Mouse (Mus musculus) induced T-regulatory cell, adult 2 months (primary cell): ENCODE results near the gene Slc25a33.

Source experiments
- DNase-seq: peaks from one replicate; pipeline ENCODE4 v3.0.0-alpha.2; 2012; ENCODE audit warnings: low read depth

Gene Slc25a33

GRCm38 (mm10) chr4:149794010-149794338, 19.9 kb upstream of the Slc25a33 start:
- no peak for DNase-seq

DNA sequence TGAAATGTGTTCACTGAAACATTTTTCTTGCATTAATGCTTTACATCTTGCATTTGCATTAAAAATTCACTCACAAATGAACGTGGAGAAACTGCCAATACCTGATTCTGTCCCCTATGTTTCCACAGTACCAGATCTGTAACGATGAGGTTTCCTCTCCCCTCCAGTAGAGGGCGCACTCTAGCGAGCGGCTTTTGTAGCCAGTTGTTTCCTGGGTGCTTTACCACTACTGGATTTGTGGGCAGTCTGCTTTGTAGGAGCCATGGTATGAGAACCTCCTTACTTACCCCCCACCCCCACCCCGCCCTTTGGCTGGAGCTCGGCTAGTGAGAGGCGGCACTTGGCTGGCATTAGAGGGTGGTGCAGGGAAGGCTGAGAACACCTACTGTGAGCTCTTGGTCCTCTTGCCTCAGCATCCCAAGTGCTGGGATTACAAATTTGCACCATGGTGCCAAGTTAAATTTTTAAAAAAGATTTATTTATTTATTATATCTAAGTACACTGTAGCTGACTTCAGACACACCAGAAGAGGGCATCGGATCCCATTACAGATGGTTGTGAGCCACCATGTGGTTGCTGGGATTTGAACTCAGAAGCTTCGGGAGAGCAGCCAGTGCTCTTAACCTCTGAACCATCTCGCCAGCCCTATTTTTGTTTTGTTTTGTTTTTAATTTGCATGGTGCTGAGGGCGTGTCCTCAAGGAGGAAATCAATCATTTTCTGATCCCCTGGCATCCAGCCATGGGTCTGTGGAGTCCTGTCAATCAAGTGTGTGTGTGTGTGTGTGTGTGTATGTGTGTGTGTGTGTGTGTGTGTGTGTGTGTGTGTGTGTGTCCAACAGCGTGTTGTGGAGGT, 19.3 kb upstream of the Slc25a33 start:
- DNase-seq = peak; percentile 83

DNA sequence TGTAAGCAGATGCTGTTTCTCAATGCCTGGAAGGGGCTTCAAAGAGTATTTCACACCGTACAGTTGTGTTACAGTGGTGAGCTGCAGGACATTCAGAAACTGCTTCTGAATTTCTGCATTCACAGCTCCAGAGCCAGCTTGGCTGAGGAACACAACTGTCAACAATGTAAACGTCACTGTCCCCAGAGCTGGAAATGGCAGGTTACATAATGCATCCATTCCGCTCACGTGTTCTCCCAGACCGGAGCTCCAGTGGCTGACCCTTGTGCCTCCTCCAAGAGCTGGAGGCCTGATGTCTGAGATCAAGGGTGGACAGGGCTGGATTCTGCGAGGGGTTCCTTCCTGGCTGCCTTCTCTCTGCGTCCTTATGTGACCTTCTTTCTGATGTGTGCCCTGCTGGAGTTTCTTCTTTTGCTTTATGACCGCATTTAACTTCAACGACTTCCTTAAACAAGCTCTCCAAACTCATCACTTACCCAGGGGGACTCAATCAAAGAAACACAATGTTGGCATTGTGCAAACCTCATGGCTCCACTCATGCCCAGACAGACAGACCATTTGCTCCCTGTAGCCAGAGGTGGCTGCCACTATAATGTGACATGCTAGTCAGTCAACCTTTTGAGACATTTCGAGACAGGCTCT, 18.2 kb upstream of the Slc25a33 start:
- no peak for DNase-seq

- no peak for DNase-seq
Measured at GRCm38 (mm10) chr4:149791470-149791869, 17.4 kb upstream of the Slc25a33 start.

DNA sequence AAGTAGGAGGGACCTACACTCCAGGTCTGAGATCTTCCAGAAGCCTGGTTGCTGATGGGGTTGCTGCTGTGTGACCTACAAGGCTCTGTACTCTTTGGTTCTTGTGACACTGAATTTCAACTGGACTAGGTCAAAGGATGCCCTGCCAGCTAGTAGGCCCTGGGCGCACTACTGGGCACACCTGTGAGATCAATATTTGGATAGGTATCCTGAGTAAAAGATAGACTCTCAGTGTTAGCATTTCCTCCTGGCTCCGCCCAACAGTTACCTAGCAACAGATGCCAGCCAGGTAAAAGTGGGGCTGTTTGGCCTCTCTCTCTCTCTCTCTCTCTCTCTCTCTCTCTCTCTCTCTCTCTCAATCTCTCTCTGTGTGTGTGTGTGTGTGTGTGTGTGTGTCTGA, 16.9 kb upstream of the Slc25a33 start:
- DNase-seq = no peak

DNA sequence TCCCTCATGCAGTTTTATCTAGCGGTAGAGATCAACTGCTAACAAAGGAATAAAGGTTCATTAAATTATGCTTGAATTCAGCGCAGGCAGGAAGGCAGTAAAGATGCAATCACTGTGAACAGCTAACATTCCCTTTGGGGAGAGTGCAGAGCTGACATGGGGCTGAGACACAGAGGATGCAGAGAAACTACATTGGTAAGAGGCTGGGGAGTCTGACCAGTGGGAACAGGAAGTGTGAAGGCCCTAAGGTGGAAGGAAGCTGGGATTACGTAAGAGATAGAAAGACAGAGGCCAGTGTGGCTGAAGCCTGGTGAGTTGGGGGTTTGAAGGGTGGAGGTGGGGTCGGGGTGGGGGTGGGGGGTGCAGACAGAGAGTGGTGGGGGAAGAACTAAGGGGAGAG, 16.5 kb upstream of the Slc25a33 start:
- no peak for DNase-seq

- no peak for DNase-seq
Measured at GRCm38 (mm10) chr4:149789421-149790194, 15.5 kb upstream of the Slc25a33 start.

DNA sequence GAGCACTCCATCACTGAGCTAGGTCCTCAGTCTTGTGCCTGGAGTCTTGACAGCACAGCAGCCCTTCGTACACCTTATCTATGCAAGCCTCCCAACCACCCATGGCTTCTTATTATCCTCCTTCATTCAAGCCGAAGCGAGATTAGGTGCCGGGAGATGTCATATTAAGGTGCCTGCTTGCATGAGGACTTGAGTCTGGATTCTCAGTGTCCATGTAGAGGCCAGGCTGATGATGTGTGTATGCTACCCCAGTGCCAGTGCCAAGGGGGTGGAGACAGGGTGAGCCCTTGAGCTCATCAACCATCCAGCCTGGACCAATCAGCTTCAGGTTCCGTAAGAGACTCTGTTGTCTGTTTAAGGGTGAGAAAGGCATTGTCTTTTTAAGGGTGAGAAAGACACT, 10.8 kb upstream of the Slc25a33 start:
- DNase-seq = no peak

GRCm38 (mm10) chr4:149784371-149784770, 10.3 kb upstream of the Slc25a33 start:
- DNase-seq = no peak

GRCm38 (mm10) chr4:149782975-149783374, 8.9 kb upstream of the Slc25a33 start:
- DNase-seq = no peak

- peak; percentile 72 for DNase-seq
Measured at GRCm38 (mm10) chr4:149780565-149781356, 6.7 kb upstream of the Slc25a33 start.

DNA sequence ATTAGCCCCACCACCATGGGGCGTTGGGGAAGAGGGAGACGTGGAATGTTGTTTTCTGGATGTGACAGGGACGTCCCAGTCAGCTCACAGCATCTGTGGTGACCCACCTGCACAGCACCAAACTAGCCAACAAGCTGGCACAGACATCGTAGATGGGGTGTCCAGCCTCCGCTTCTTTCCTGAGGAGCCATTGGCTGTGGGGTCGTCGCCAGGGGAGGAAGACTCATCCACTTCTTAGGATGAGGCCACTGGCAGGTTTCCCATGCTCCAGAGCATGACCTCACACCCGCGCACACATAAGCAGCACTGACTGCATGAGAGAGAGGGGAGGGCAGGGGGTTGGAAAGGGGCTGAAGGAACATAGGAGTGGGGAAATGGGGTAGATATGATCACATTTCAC, 5.9 kb upstream of the Slc25a33 start:
- no peak for DNase-seq

GRCm38 (mm10) chr4:149777126-149777525, 3.0 kb upstream of the Slc25a33 start:
- DNase-seq = no peak

- peak; percentile 37 for DNase-seq
Measured at GRCm38 (mm10) chr4:149775760-149776362, 1.8 kb upstream of the Slc25a33 start.

DNA sequence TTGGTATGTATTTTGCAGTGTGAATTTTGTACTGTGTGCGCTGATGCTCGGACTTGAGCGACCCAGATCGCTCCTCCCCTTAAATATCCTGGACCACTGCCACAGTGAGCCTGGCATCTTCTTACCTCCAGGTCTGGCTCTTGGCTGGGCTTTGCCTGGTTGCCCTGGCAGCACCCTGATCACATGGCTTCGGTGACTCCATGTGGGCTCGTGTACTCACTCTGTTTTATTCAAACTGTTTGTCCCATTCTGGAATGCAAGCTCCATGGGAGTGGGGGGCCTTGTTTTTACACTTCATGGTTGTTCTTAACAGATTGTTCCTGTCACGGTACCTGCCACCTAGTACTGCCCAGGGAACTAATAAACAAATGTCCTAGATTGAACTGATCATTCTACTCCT, 1.3 kb upstream of the Slc25a33 start:
- DNase-seq = no peak

DNA sequence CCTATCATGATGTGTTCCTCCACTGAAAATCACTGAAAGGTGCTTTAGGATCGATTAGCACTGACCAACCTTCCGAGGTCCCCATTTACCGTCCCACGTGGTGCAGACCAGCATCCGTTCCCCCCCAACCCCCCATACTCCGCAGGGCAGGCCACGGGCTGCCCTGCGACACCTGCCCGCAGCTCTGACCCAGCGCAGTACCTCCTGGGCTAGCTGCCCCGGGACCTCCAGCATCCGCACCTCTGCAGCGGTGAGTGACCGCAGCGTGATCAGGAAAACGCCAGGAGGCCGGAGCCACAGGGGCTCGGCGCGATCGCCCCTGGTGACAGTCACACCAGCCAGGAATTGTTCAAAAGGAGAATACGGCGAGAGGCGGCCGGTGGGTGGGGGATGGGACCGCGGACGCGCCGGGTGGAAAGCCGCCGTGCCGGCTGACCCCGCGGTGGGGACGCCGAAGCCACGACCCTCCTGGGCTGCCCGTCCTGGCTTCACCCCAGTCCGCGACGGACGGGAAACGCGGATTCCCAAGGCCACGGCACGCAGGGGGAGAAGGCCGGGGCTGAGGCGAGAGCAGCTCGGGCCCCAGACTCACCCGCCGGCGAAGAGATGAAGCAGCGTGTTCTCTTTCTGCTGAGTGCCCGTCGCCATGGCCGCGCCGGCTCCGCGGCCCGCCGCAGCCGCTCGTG, 526 bp downstream of the Slc25a33 start:
- peak; percentile 53 for DNase-seq

DNA sequence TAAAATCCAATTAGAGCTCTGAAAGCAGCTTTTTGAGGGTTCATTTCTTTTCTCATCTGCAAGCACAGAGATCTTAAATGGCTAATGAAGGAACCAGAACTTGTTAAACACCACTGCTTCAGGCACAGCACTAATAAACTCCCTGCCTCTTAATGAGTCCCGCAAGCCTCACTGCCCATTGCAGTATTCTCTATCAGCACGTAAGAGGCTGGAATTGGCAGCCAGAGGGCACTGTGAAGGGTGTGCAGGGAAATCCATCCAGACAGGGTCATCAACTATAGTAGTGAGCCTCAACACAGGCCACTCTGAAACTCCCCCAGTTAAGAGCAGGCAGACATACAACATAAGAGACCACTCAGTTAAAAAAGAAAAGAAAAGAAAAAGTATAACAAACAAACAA, 1.7 kb downstream of the Slc25a33 start:
- no peak for DNase-seq

DNA sequence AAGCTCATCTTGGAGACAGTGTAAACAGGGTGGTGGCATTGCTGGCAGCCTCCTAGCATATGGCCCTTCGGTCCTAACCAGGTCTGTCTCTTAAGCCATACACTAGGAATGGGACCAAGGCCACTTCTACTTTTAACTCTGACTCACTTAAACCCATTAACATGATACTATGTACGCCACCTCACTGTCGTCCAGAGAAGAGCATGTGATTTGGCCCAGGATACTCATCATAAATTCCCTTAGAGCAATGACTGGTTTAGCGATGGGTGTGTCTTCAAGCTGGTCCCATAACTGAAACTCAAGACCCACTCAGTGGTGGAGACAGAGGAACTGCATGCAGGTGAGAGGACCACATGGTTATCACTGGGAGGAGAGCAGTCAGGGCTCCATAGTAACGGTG, 8.9 kb downstream of the Slc25a33 start:
- DNase-seq = no peak

DNA sequence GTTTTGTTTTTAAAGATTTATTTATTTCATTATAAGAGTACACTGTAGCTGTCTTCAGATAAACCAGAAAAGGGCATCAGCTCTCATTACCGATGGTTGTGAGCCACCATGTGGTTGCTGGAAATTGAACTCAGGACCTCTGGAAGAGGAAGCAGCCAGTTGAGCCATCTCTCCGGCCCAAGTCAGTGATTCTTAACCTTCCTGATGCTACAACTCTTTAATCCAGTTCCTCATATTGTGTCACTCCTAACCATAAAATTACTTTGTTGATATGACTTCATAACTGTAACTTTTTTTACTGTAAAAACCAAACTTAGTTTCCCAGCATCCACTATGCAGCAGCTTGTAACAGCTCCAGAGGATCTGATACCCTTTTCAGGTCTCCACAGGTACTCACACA, 10.7 kb downstream of the Slc25a33 start:
- no peak for DNase-seq

- DNase-seq = peak; percentile 77
Measured at GRCm38 (mm10) chr4:149759517-149759916, 14.6 kb downstream of the Slc25a33 start.

- DNase-seq = peak; percentile 29
Measured at GRCm38 (mm10) chr4:149758423-149758822, 15.7 kb downstream of the Slc25a33 start.
